Mouse (Mus musculus) midbrain, embryonic 15.5 days (tissue): Measurements from ENCODE around the gene Zc3h7b. TPM values are rescaled to one million over a fixed set of nuclear protein-coding genes. Genes with fewer than 3 reads are reported as not detected.

ENCODE experiments used
- ATAC-seq: fragments of 200-750 bp; cut with Nextera tagmentation; replicated peaks from 2 replicates; pipeline ENCODE4 v1.8.0; 2017; ENCODE audit warnings: moderate TSS enrichment
- H3K27ac ChIP-seq: fragments of 300-500 bp; sonication (generic); 2 replicates; pipeline ENCODE4 v1.5.1; 2015; ENCODE audit warnings: mild to moderate bottlenecking, inconsistent platforms
- H3K27me3 ChIP-seq: fragments of 300-500 bp; sonication (generic); replicated peaks from 2 replicates; pipeline ENCODE4 v1.6.1; 2015; ENCODE audit warnings: inconsistent platforms
- H3K36me3 ChIP-seq: fragments of 300-500 bp; sonication (generic); replicated peaks from 2 replicates; pipeline ENCODE4 v1.6.1; 2015; ENCODE audit warnings: inconsistent platforms
- H3K4me1 ChIP-seq: fragments of 300-500 bp; sonication (generic); 2 replicates; pipeline ENCODE4 v1.6.1; 2015; ENCODE audit warnings: inconsistent platforms
- H3K4me2 ChIP-seq: fragments of 300-500 bp; sonication (generic); 2 replicates; pipeline ENCODE4 v1.6.1; 2015; ENCODE audit warnings: inconsistent platforms, mild to moderate bottlenecking, moderate library complexity
- H3K4me3 ChIP-seq: fragments of 300-500 bp; sonication (generic); 2 replicates; pipeline ENCODE4 v1.5.1; 2015; ENCODE audit warnings: mild to moderate bottlenecking, inconsistent platforms
- H3K9ac ChIP-seq: fragments of 300-500 bp; sonication (generic); 2 replicates; pipeline ENCODE4 v1.6.1; 2015; ENCODE audit warnings: mild to moderate bottlenecking, inconsistent platforms
- H3K9me3 ChIP-seq: fragments of 300-500 bp; sonication (generic); 2 replicates; pipeline ENCODE4 v1.6.1; 2016; ENCODE audit warnings: inconsistent platforms
- WGBS: fragments of 180-500 bp; shearing (Covaris S2); methylation state at CpG from one replicate; pipeline ENCODE4 v1.1.7; 2015; ENCODE audit warnings: mixed read lengths; 5-methylcytosine and 5-hydroxymethylcytosine counted together
- polyA plus RNA-seq: library from polyadenylated mRNA; unstranded; fragments of >200 nt; fragmentation: Nextera tagmentation; extraction: Ambion mirVana; gene quantifications from 2 replicates; pipeline ENCODE4 v1.2.1, GENCODE M21; 2015

Zc3h7b gene
- polyA plus RNA-seq, 1 experiment from 2014 or later: 59.2 TPM

DNA sequence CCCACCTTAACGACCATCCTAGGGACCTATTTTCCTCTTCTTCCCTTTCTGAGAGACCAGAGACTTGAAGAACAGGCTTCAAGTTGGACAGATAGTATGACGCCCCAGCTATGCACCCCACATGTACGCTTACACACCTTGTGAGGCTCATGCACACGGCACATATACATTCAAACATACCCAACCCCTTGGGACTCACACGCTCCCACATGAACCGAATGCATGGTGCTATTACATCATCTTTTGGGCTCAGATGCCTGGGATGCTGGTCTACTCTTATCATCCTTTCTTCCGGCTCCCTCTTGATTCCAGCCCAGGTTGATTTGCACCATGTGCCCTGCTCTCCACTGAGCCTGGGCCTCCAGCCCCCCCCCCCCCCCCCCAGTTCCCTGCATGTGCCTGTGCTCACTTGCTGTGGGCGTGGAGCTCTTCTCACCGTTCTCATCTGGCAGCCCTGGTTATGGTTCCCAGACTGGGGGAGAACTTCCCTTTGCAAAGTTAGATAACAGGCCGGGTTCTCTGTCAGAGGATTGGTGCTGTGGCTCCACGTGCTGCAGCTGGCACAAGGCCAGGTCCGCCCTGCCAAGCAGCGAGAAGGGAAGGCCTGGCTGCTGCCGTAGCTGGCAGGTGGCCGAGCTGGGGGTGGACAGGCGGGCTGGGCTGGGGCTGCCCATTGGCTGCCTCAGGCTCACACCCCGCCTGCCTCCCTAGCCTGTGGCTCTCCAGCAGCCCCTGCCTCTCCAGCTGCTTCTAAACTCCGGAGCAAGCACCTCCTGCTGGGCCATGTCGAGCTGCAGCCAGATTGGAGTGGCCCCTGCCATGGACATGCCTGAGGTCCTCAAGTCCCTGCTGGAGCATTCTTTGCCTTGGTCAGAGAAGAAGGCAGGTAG lies 57.4 kb downstream of the Zc3h7b start, which contains the start of gene Tef:
Tef (plus strand) TSS at position 421 of the 890 bp plus-strand sequence.
- H3K4me2 ChIP-seq: peak within 1 kb of the TSS; percentile 54
- H3K9me3 ChIP-seq: no peaks in the 10 kb centered on the region
- H3K27ac ChIP-seq: peak within 1 kb of the TSS; percentile 66
- H3K4me1 ChIP-seq: peaks cover 16% of the 10 kb centered on the region
- no peaks in the 10 kb centered on the region for H3K36me3 ChIP-seq
- H3K9ac ChIP-seq: peak within 1 kb of the TSS; percentile 26; the same call in 1 of the 2 replicates
- WGBS: 27% methylated on average over 19 of the region's 19 CpGs
- no peaks in the 10 kb centered on the region for H3K27me3 ChIP-seq
- H3K4me3 ChIP-seq: peak within 1 kb of the TSS; percentile 28
- ATAC-seq: peak; percentile 96

DNA sequence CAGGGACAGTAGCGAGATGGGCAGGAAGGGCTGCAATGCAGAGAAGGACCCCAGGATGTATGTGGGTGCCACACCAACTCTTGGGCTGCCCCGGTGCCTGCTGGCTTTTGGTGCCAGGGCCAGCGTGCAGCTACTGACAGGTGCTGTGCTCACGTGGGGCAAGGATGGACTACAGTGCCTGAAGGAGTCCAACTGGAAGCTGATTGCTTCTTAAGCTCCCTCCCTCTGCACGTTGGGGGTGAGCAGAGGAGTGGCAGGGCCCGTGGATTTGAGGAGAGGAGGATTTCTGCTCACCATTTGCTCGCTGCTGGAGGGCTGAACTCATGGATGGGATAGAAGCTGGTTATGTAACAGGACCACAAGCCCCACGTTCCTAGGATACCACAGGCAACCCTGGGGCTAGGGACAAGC lies 58.1 kb downstream of the Zc3h7b start:
- Histone ChIP-seq H3K9me3 (no peaks in the 10 kb centered on the region), H3K27ac (peak overlapping the region; percentile 66), H3K4me1 (peaks cover 16% of the 10 kb centered on the region), H3K9ac (peak overlapping the region; percentile 26; the same call in 1 of the 2 replicates), H3K4me2 (peak overlapping the region; percentile 54), H3K27me3 (no peaks in the 10 kb centered on the region), H3K36me3 (no peaks in the 10 kb centered on the region), H3K4me3 (peak overlapping the region; percentile 28)
- WGBS: 7% methylated on average over 8 of the region's 8 CpGs
- peak; percentile 53 for ATAC-seq

DNA sequence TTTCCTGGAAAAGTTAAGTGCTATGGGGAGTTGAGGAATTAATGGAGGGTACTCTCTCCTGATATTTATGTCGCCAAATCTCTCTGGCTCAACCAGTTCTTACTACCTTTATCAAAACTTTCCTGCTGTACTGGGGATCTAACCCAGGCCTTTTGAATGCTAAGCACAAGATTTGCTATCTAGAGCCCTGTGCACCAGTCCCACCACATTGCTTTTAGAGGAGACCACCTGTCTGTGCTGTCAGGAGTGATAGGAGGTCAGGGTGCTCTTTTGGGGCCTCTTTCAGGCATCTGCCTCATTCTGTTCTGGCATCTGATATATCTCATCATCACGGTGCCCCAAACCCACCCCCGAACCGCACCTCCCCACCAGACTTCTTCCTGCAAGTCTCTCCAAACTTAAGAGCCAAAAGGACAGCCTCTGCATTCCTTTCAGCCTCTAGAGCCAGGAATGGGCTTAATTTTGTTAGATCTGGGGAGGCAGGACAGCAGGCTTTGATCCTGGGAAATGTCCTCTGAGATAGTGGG lies 58.6 kb downstream of the Zc3h7b start:
- no peak for ATAC-seq
- H3K9ac ChIP-seq: no peak overlapping the region

DNA sequence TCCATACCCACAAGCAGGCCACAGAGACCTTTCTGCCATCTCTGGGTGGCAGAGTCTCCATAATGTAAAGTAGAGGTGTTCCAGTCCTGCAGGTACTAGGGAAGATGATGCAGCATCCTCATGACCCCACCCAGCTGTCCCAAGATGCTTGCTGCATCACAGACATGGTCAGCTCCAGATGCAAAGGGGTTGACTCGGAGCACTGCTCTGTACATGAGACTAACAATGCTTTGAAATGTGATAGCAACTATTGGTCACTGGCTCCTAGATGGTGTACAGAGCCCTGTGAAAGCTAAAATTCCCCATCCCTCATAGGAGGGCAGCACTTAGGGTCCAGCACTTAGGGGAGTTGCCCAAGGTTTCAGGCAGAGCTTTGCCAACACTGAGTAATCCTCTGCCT lies 59.3 kb downstream of the Zc3h7b start:
- no peaks in the 10 kb centered on the region for H3K9me3 ChIP-seq
- no peaks in the 10 kb centered on the region for H3K27me3 ChIP-seq
- ATAC-seq: no peak
- H3K9ac ChIP-seq: no peak overlapping the region
- no peak overlapping the region for H3K4me2 ChIP-seq
- no peak overlapping the region for H3K27ac ChIP-seq
- H3K36me3 ChIP-seq: no peaks in the 10 kb centered on the region
- H3K4me3 ChIP-seq: no peak overlapping the region
- 50% methylated on average over 1 of the region's 1 CpGs for WGBS
- H3K4me1 ChIP-seq: peaks cover 16% of the 10 kb centered on the region

More for the DNA sequence above, 58.6 kb downstream of the Zc3h7b start:
- Histone ChIP-seq H3K4me3 (no peak overlapping the region), H3K27me3 (no peaks in the 10 kb centered on the region), H3K36me3 (no peaks in the 10 kb centered on the region), H3K9me3 (no peaks in the 10 kb centered on the region), H3K4me2 (no peak overlapping the region), H3K27ac (no peak overlapping the region), H3K4me1 (peaks cover 16% of the 10 kb centered on the region)
- 57% methylated on average over 4 of the region's 4 CpGs for WGBS

DNA sequence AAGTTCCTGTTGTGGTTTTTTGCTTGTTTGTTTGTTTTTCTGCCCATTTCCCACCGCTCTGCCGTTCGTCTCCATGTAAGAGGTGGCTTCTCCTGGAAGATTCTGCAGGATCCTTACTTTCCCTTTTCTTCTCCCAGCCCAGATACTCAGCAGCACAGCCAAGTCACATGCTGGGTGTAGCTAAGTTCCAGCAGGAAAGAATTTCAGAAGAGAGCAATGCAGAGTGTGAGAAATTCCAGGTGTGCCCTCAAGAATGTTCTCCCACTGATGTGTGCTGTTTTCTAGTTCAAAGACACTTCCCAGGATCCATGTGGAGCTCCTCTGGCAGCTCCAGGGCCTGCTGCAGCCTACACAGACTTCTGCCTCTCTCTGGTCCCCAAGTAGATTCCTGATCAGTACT lies 60.0 kb downstream of the Zc3h7b start:
- Histone ChIP-seq H3K36me3 (no peaks in the 10 kb centered on the region), H3K4me2 (no peak overlapping the region), H3K27me3 (no peaks in the 10 kb centered on the region), H3K4me3 (no peak overlapping the region), H3K9me3 (no peaks in the 10 kb centered on the region), H3K4me1 (peaks cover 21% of the 10 kb centered on the region), H3K9ac (no peak overlapping the region), H3K27ac (no peak overlapping the region)
- no peak for ATAC-seq
- 83% methylated on average over 3 of the region's 3 CpGs for WGBS

DNA sequence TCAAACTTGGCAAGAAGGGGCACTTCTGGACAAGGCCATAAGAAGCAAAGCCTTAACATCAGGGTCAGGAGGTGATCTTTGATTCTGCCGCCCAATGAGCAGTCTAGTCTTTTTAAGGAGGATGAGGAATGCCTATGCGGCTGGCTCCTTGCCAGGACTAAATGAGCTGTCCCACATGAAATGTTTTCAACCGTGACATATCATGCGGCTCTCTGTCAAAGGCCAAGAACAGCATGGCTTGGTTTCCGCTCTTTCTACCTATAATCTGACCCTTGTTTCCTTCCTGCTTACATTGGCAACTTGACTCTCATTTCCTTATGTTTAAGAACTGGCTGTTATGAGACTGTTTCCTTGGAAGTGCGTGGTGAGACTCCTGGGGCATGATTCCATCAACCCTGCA lies 60.8 kb downstream of the Zc3h7b start:
- H3K36me3 ChIP-seq: no peaks in the 10 kb centered on the region
- H3K4me2 ChIP-seq: no peak overlapping the region
- no peak overlapping the region for H3K27ac ChIP-seq
- no peak overlapping the region for H3K4me3 ChIP-seq
- no peak overlapping the region for H3K9ac ChIP-seq
- H3K4me1 ChIP-seq: peaks cover 27% of the 10 kb centered on the region
- no peak for ATAC-seq
- no peaks in the 10 kb centered on the region for H3K9me3 ChIP-seq
- WGBS: 42% methylated on average over 6 of the region's 6 CpGs
- H3K27me3 ChIP-seq: no peaks in the 10 kb centered on the region

DNA sequence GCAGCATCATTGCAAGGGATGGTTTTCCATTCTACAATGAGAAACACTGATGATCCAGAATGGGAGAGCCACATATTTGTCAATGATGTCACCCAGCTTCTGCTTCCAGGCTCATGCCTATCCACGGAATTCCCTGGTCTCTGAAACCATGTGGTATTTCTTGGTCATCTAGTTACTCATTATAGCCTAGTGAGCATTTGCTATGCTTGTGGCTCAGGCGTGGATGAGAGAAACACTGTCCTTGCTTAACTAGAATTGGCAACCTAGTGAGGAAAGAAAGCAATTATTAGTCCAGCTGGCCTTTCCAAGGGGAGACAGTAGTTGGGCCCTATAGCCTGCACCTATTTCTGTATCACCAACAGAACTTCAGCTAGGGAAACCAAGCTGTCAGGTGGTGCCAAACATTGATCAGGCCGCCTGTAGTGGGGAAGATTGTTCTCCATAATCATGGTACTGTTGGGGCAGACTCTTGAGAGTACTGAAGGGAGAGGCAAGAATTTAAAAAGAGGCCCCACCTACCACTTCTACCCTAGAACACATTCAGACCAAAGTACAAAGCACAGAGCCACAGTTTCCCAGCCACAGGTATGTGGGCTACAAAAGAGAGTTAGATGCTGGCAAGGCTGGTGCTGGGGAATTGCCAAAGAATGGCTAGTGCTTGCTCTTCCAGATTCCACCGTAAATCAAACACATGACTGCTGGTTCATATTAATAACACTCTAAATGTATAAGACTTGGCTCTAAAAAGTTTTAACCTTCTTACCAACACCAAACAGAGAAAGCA lies 62.0 kb downstream of the Zc3h7b start:
- Histone ChIP-seq H3K9ac (no peak overlapping the region), H3K4me3 (no peak overlapping the region), H3K4me2 (no peak overlapping the region), H3K4me1 (peaks cover 29% of the 10 kb centered on the region), H3K27me3 (no peaks in the 10 kb centered on the region), H3K9me3 (no peaks in the 10 kb centered on the region), H3K27ac (no peak overlapping the region), H3K36me3 (no peaks in the 10 kb centered on the region)
- WGBS: 86% methylated on average over 4 of the region's 4 CpGs
- no peak for ATAC-seq

DNA sequence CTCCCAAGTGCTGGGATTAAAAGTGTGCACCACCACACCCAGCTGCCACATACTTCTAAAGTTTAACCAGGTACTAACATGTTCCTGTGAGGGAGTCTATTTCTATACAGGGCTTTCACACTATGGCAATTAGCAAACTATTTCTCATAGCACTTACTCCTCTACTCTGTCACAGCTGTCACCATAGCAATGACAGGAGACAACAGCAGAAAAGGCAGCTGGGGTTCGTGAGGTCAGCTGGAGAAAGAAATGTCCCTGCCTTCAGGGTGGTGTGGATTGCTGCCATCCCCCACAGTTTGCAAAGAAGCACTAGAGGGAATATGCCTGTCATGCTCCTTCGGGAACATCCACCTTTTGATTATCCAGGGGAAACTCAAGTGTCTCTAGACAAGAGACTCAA lies 63.9 kb downstream of the Zc3h7b start:
- Histone ChIP-seq H3K4me1 (peaks cover 32% of the 10 kb centered on the region), H3K36me3 (no peaks in the 10 kb centered on the region), H3K27me3 (no peaks in the 10 kb centered on the region), H3K27ac (no peak overlapping the region), H3K4me3 (no peak overlapping the region), H3K9me3 (no peaks in the 10 kb centered on the region), H3K9ac (no peak overlapping the region), H3K4me2 (no peak overlapping the region)
- ATAC-seq: no peak
- WGBS: 72% methylated on average over 2 of the region's 2 CpGs

DNA sequence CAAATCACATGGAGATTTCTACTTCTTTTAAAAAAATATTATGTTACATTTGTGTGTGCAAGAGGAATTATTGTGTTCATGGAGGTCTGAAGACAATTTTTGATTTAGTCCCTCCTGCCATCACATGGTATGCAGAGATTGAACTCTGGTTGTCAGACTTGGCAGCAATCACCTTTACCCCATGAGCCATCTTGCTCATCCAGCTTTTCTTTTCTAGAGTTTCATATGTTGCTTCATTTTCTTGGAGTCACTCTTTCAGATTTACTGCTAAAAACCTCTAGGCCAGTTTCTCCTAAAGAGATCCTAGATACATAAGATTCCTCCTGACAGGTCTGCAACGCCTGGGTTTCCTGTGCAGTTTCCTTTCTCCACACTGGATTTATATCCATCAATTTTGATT lies 64.7 kb downstream of the Zc3h7b start:
- H3K4me3 ChIP-seq: no peak overlapping the region
- peak overlapping the region; percentile 88 for H3K27ac ChIP-seq
- WGBS: 49% methylated on average over 1 of the region's 1 CpGs
- H3K4me2 ChIP-seq: peak overlapping the region; percentile 89; the same call in 1 of the 2 replicates
- no peak for ATAC-seq
- no peaks in the 10 kb centered on the region for H3K36me3 ChIP-seq
- H3K4me1 ChIP-seq: peaks cover 38% of the 10 kb centered on the region
- 0 out of 2 replicates have a peak overlapping the region, but pooled peaks have one; percentile 71 for H3K9ac ChIP-seq
- no peaks in the 10 kb centered on the region for H3K27me3 ChIP-seq
- no peaks in the 10 kb centered on the region for H3K9me3 ChIP-seq

DNA sequence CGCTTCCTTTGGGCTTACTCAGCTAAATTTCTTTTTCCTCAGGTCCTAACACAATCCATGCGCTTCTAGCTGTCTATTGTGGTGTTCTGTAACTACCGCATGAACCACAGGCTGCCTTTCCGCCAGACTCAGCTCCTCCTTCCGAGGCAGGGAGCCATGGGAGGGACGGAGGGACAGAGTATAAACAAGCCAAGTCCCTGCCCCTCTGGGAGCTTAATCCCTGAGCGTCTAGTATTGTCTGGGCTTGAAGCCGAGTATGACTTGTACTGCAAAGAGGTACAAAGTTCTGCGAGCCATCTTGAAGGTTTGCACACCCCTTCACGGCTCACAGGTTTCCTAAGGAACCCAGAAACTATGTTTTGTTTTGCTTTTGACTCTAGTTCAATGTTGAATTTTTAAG lies 65.3 kb downstream of the Zc3h7b start:
- WGBS: 0% methylated on average over 10 of the region's 10 CpGs
- Histone ChIP-seq H3K9ac (peak overlapping the region; percentile 71), H3K4me1 (peaks cover 38% of the 10 kb centered on the region), H3K36me3 (0 out of 2 replicates have a peak, but pooled peaks cover 3% of the 10 kb centered on the region), H3K9me3 (no peaks in the 10 kb centered on the region), H3K27ac (peak overlapping the region; percentile 88), H3K27me3 (no peaks in the 10 kb centered on the region), H3K4me3 (peak overlapping the region; percentile 83), H3K4me2 (peak overlapping the region; percentile 89)
- no peak for ATAC-seq

DNA sequence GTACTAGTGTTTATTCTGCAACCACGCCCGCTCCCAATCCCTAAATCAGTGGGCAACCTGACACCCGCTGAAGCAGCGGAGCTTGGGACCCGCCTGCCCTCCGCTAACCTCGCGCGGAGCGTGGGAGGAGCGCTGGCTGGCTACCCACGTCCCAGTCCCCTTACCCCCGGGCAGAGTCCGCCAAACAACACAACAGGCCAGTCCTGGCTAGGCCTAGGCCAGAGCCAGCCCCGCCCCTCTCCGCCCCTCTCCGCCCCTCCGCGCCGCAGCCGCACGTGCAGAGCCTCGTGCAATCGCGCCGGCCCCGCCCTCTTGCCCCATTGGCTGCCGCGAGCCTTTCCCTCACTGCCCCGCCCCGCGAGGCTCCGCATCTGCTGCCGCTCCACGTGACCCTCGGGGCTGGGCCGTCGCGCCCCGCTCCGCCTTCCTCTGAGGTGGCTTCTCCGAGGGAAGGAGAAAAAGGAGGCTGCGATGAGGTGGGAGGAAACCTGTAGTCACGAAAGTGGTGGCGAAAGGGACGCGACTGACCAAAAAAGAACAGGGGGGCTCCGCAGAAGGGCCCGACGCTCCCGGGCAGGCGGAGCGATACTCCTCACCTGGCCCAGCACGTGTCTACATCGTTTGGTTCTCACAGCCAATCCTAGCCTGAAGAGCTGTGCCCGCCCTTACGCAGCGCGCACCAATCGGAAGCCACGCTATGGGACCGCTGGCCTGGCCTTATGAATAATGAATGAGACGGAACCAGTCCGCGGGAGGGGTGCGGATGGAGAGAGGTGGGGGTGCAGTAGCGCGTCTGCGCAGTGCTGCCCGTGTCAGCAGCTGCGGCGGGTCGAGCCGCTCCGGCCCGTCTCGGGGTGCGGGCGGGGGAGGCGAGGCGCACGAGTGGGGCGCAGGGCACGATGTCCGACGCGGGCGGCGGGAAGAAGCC lies 66.1 kb downstream of the Zc3h7b start:
- no peaks in the 10 kb centered on the region for H3K27me3 ChIP-seq
- H3K9ac ChIP-seq: peak overlapping the region; percentile 85
- no peaks in the 10 kb centered on the region for H3K9me3 ChIP-seq
- H3K4me2 ChIP-seq: peak overlapping the region; percentile 89
- WGBS: under 1% methylated on average over 86 of the region's 89 CpGs
- peak; percentile 99 for ATAC-seq
- H3K36me3 ChIP-seq: peaks cover 10% of the 10 kb centered on the region; the same call in 1 of the 2 replicates
- peak overlapping the region; percentile 83 for H3K4me3 ChIP-seq
- H3K27ac ChIP-seq: peak overlapping the region; percentile 88
- H3K4me1 ChIP-seq: peaks cover 38% of the 10 kb centered on the region
